ENCODE assay signal across 8 mouse cellular contexts in genomic region chr1:163311006-163311836, GRCm38 (mm10). TPM values are rescaled to one million over a fixed set of nuclear protein-coding genes. Genes with fewer than 3 reads are reported as not detected.
DNase-seq lines count a peak whose midpoint lies in the region; ATAC-seq lines count a peak whose summit lies in the region.

No protein-coding gene starts in this region.

- peak overlapping the region; percentile 71 for H3K9ac ChIP-seq in lung, embryonic 16.5 days (ENCODE audit: low read length)
- peak overlapping the region; percentile 81 for H3K9ac ChIP-seq in forebrain, embryonic 13.5 days
- H3K9ac ChIP-seq in limb, embryonic 13.5 days: peak overlapping the region; percentile 100
- peak overlapping the region; percentile 39; the same call in 1 of the 2 replicates for H3K9ac ChIP-seq in stomach, embryonic 14.5 days (replicated peaks; ENCODE audit: low read depth, low read length)

- H3K9me3 ChIP-seq in lung, embryonic 16.5 days (ENCODE audit: control insufficient read depth, low read length): no peaks in the 10 kb centered on the region
- H3K9me3 ChIP-seq in forebrain, embryonic 13.5 days (replicated peaks): no peaks in the 10 kb centered on the region
- H3K9me3 ChIP-seq in limb, embryonic 13.5 days: no peaks in the 10 kb centered on the region
- no peaks in the 10 kb centered on the region for H3K9me3 ChIP-seq in stomach, embryonic 14.5 days (ENCODE audit: control insufficient read depth, low read depth, low read length)

- DNase-seq in lung, adult 18-20 months: no peak
- DNase-seq in spleen, postnatal 4 days (ENCODE audit: low spot score in 2 of 2): no peak
- no peak for DNase-seq in yolk sac, embryonic 10.5 days (ENCODE audit: low spot score)
- no peak for DNase-seq in thymus, postnatal 4 days

- H3K27me3 ChIP-seq in lung, embryonic 16.5 days (ENCODE audit: control insufficient read depth, insufficient read depth, low read depth, low read length): peaks cover 59% of the 10 kb centered on the region
- peaks cover 65% of the 10 kb centered on the region for H3K27me3 ChIP-seq in forebrain, embryonic 13.5 days
- peaks cover 3% of the 10 kb centered on the region; the same call in 1 of the 2 replicates for H3K27me3 ChIP-seq in limb, embryonic 13.5 days
- peaks cover 25% of the 10 kb centered on the region for H3K27me3 ChIP-seq in stomach, embryonic 14.5 days (ENCODE audit: control insufficient read depth, insufficient read depth, low read length)

- 26% methylated on average over 13 of the region's 13 CpGs for WGBS in lung, embryonic 16.5 days
- 9% methylated on average over 13 of the region's 13 CpGs for WGBS in forebrain, embryonic 13.5 days
- WGBS in limb, embryonic 13.5 days: 5% methylated on average over 13 of the region's 13 CpGs
- 25% methylated on average over 13 of the region's 13 CpGs for WGBS in stomach, embryonic 14.5 days

- no peak overlapping the region for H3K27ac ChIP-seq in lung, embryonic 16.5 days (ENCODE audit: low read length)
- no peak overlapping the region for H3K27ac ChIP-seq in forebrain, embryonic 13.5 days
- peak overlapping the region; percentile 100 for H3K27ac ChIP-seq in limb, embryonic 13.5 days
- H3K27ac ChIP-seq in stomach, embryonic 14.5 days (ENCODE audit: low read length): no peak overlapping the region

- no peak for ATAC-seq in lung, embryonic 16.5 days (ENCODE audit: low read depth)
- no peak for ATAC-seq in forebrain, embryonic 13.5 days
- no peak for ATAC-seq in limb, embryonic 13.5 days (ENCODE audit: low FRiP score, low read depth)
- ATAC-seq in stomach, embryonic 14.5 days (ENCODE audit: insufficient number of reproducible peaks, insufficient read depth, low FRiP score, low read depth): no peak

- H3K4me2 ChIP-seq in lung, embryonic 16.5 days (ENCODE audit: low read depth, low read length): peak overlapping the region; percentile 88
- peak overlapping the region; percentile 93 for H3K4me2 ChIP-seq in forebrain, embryonic 13.5 days
- peak overlapping the region; percentile 74 for H3K4me2 ChIP-seq in limb, embryonic 13.5 days (replicated peaks)
- peak overlapping the region; percentile 78 for H3K4me2 ChIP-seq in stomach, embryonic 14.5 days (replicated peaks; ENCODE audit: low read depth, low read length)

- H3K36me3 ChIP-seq in lung, embryonic 16.5 days (ENCODE audit: control insufficient read depth, insufficient read depth, low read length): no peaks in the 10 kb centered on the region
- no peaks in the 10 kb centered on the region for H3K36me3 ChIP-seq in forebrain, embryonic 13.5 days (ENCODE audit: poor library complexity, severe bottlenecking)
- peaks cover 17% of the 10 kb centered on the region; the same call in 1 of the 2 replicates for H3K36me3 ChIP-seq in limb, embryonic 13.5 days
- no peaks in the 10 kb centered on the region for H3K36me3 ChIP-seq in stomach, embryonic 14.5 days (ENCODE audit: control insufficient read depth, insufficient read depth, low read length)

- peak overlapping the region; percentile 63 for H3K4me3 ChIP-seq in lung, embryonic 16.5 days (ENCODE audit: low read length)
- peak overlapping the region; percentile 57 for H3K4me3 ChIP-seq in forebrain, embryonic 13.5 days
- H3K4me3 ChIP-seq in limb, embryonic 13.5 days: peak overlapping the region; percentile 92
- peak overlapping the region; percentile 52 for H3K4me3 ChIP-seq in stomach, embryonic 14.5 days (ENCODE audit: low read depth, low read length)

- no peaks in the 10 kb centered on the region; the same call in 1 of the 2 replicates for H3K4me1 ChIP-seq in lung, embryonic 16.5 days (replicated peaks; ENCODE audit: control insufficient read depth, insufficient read depth, low read length)
- H3K4me1 ChIP-seq in forebrain, embryonic 13.5 days: peaks cover 67% of the 10 kb centered on the region
- peaks cover 45% of the 10 kb centered on the region for H3K4me1 ChIP-seq in limb, embryonic 13.5 days
- peaks cover 3% of the 10 kb centered on the region; the same call in 1 of the 2 replicates for H3K4me1 ChIP-seq in stomach, embryonic 14.5 days (ENCODE audit: control insufficient read depth, insufficient read depth, low read length)

RNA-seq across cellular contexts. Expression of gene Prrx1, which starts 2.3 kb away (rescaled TPM):
- 10.0 and 10.9 TPM in 2 replicates for polyA plus RNA-seq in lung, embryonic 16.5 days (2015; fragmentation: Nextera tagmentation; extraction: Ambion mirVana)
- 8.6 and 9.1 TPM in 2 replicates for polyA plus RNA-seq in forebrain, embryonic 13.5 days (2015; fragmentation: Nextera tagmentation; extraction: Ambion mirVana)
- polyA plus RNA-seq in limb, embryonic 13.5 days (2015; fragmentation: Nextera tagmentation; extraction: Ambion mirVana): 160 and 179 TPM in 2 replicates
- 7.7 and 8.2 TPM in 2 replicates for polyA plus RNA-seq in stomach, embryonic 14.5 days (2014; fragmentation: Nextera tagmentation; extraction: Ambion mirVana)

Comparison
In these comparisons a context has a peak if more than half of its experiments do, and no peak if none do; other contexts are left out.
1. H3K9ac ChIP-seq: peak in every context shown above with its lines; median percentile 100 in limb, embryonic 13.5 days; 81 in forebrain, embryonic 13.5 days; 71 in lung, embryonic 16.5 days; 39 in stomach, embryonic 14.5 days.
2. RNA of gene Prrx1, which starts 2.3 kb away (polyA plus RNA-seq): 160 to 179 TPM in limb, embryonic 13.5 days; 10.0 to 10.9 TPM in lung, embryonic 16.5 days, 8.6 to 9.1 TPM in forebrain, embryonic 13.5 days and 7.7 to 8.2 TPM in stomach, embryonic 14.5 days; every median in the first group is over 10 times any median in the second.
3. Peak in every context shown above with its lines, with median percentiles within 50 percentile points of each other: H3K4me2 ChIP-seq and H3K4me3 ChIP-seq.